Mouse (Mus musculus) stomach, embryonic 14.5 days (tissue): ENCODE measurements around the gene Abcg4. TPM values are rescaled to one million over a fixed set of nuclear protein-coding genes. Genes with fewer than 3 reads are reported as not detected.

Experiments
- ATAC-seq: fragments of 200-750 bp; cut with Nextera tagmentation; 2 replicates; pipeline ENCODE4 v1.8.0; 2017; ENCODE audit warnings: low read depth, moderate TSS enrichment; ENCODE audit not compliant: insufficient number of reproducible peaks, insufficient read depth, low FRiP score
- H3K27ac ChIP-seq: fragments of 300-500 bp; sonication (generic); 2 replicates; pipeline ENCODE4 v1.5.1; 2014; ENCODE audit warnings: mild to moderate bottlenecking, low read length, moderate library complexity, mixed read lengths
- H3K27me3 ChIP-seq: fragments of 300-500 bp; sonication (generic); 2 replicates; pipeline ENCODE4 v1.6.1; 2014; ENCODE audit warnings: low read length, control low read depth, mixed read lengths; ENCODE audit not compliant: control insufficient read depth, insufficient read depth
- H3K36me3 ChIP-seq: fragments of 300-500 bp; sonication (generic); 2 replicates; pipeline ENCODE4 v1.6.1; 2014; ENCODE audit warnings: mild to moderate bottlenecking, control low read depth, low read length, moderate library complexity, mixed read lengths; ENCODE audit not compliant: control insufficient read depth, insufficient read depth
- H3K4me1 ChIP-seq: fragments of 300-500 bp; sonication (generic); 2 replicates; pipeline ENCODE4 v1.6.1; 2014; ENCODE audit warnings: low read length, control low read depth, mixed read lengths; ENCODE audit not compliant: control insufficient read depth, insufficient read depth
- H3K4me2 ChIP-seq: fragments of 300-500 bp; sonication (generic); replicated peaks from 2 replicates; pipeline ENCODE4 v1.6.1; 2014; ENCODE audit warnings: low read depth, low read length, control low read depth
- H3K4me3 ChIP-seq: fragments of 300-500 bp; sonication (generic); 2 replicates; pipeline ENCODE4 v1.5.1; 2014; ENCODE audit warnings: low read depth, low read length, control low read depth
- H3K9ac ChIP-seq: fragments of 300-500 bp; sonication (generic); replicated peaks from 2 replicates; pipeline ENCODE4 v1.6.1; 2014; ENCODE audit warnings: low read depth, mild to moderate bottlenecking, control low read depth, low read length, moderate library complexity, mixed read lengths
- H3K9me3 ChIP-seq: fragments of 300-500 bp; sonication (generic); 2 replicates; pipeline ENCODE4 v1.6.1; 2016; ENCODE audit warnings: low read depth, low read length, control low read depth; ENCODE audit not compliant: control insufficient read depth
- WGBS: fragments of 180-500 bp; shearing (Covaris S2); extraction: QIAGEN DNeasy Blood & Tissue Kit; methylation state at CpG from one replicate; pipeline ENCODE4 v1.1.7; 2014; 5-methylcytosine and 5-hydroxymethylcytosine counted together
- polyA plus RNA-seq: library from polyadenylated mRNA; unstranded; fragments of >200 nt; fragmentation: Nextera tagmentation; extraction: Ambion mirVana; gene quantifications from 2 replicates; pipeline ENCODE4 v1.2.1, GENCODE M21; 2014

Gene Abcg4
- polyA plus RNA-seq, 1 experiment from 2014 or later = 5.9 TPM

- Histone ChIP-seq H3K4me3 (no peak overlapping the region), H3K4me2 (no peak overlapping the region), H3K36me3 (no peaks in the 10 kb centered on the region), H3K9me3 (no peaks in the 10 kb centered on the region), H3K27me3 (no peaks in the 10 kb centered on the region), H3K27ac (no peak overlapping the region), H3K9ac (no peak overlapping the region), H3K4me1 (no peaks in the 10 kb centered on the region)
- ATAC-seq = no peak
- WGBS = 66% methylated on average over 2 of the region's 2 CpGs
Observed at GRCm38 (mm10) chr9:44243621-44244020, 44.8 kb downstream of the Abcg4 start.

- no peak for ATAC-seq
- H3K9me3 ChIP-seq = no peaks in the 10 kb centered on the region
- H3K9ac ChIP-seq = no peak overlapping the region
- no peak overlapping the region for H3K4me2 ChIP-seq
- 63% methylated on average over 9 of the region's 9 CpGs for WGBS
- H3K4me1 ChIP-seq = no peaks in the 10 kb centered on the region
- no peaks in the 10 kb centered on the region for H3K27me3 ChIP-seq
- no peaks in the 10 kb centered on the region for H3K36me3 ChIP-seq
- H3K27ac ChIP-seq = no peak overlapping the region
- no peak overlapping the region for H3K4me3 ChIP-seq
Observed at GRCm38 (mm10) chr9:44241418-44241817, 47.0 kb downstream of the Abcg4 start.

GRCm38 (mm10) chr9:44240911-44241310 is 47.5 kb downstream of the Abcg4 start:
- Histone ChIP-seq H3K4me1 (no peaks in the 10 kb centered on the region), H3K9ac (no peak overlapping the region), H3K9me3 (no peaks in the 10 kb centered on the region), H3K36me3 (no peaks in the 10 kb centered on the region), H3K27ac (no peak overlapping the region), H3K4me3 (no peak overlapping the region), H3K27me3 (no peaks in the 10 kb centered on the region), H3K4me2 (no peak overlapping the region)
- 62% methylated on average over 5 of the region's 5 CpGs for WGBS
- no peak for ATAC-seq

DNA sequence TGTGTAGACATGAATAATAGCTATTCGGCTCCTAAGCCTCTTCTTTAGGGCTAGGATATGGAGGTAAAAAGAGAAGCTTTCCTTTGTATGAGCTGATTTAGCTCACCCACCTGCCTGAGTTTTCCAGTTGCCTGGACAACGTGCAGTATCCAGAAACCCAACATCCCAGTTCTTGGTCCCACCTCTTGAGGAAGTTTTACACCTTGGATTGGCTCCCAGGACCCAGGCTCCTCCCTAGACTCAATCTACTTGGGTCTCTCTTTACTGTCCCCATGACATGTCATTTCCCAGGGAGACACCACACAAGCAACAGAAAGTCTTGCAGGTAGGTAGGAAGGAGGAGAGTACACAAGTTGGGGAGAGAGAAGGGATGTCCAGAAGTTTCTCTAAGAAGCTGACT is 48.0 kb downstream of the Abcg4 start, which contains the start of gene Ccdc153:
TSS of gene Ccdc153 (plus strand) at position 278 of the 400 bp plus-strand sequence.
- Histone ChIP-seq H3K4me2 (no peak within 1 kb of the TSS), H3K4me3 (no peak within 1 kb of the TSS), H3K9me3 (no peaks in the 10 kb centered on the region), H3K27ac (no peak within 1 kb of the TSS), H3K4me1 (no peaks in the 10 kb centered on the region), H3K27me3 (no peaks in the 10 kb centered on the region), H3K36me3 (no peaks in the 10 kb centered on the region), H3K9ac (no peak within 1 kb of the TSS)
- 28% methylated on average over 2 of the region's 2 CpGs for WGBS
- ATAC-seq = no peak

- Histone ChIP-seq H3K27ac (no peak overlapping the region), H3K4me3 (no peak overlapping the region), H3K4me1 (no peaks in the 10 kb centered on the region), H3K27me3 (no peaks in the 10 kb centered on the region), H3K9me3 (no peaks in the 10 kb centered on the region), H3K9ac (no peak overlapping the region), H3K4me2 (no peak overlapping the region), H3K36me3 (no peaks in the 10 kb centered on the region)
- 12% methylated on average over 5 of the region's 5 CpGs for WGBS
- no peak for ATAC-seq
Observed at GRCm38 (mm10) chr9:44239447-44239846, 49.0 kb downstream of the Abcg4 start.

- Histone ChIP-seq H3K27ac (no peak overlapping the region), H3K4me1 (no peaks in the 10 kb centered on the region), H3K9ac (no peak overlapping the region), H3K4me3 (no peak overlapping the region), H3K27me3 (no peaks in the 10 kb centered on the region), H3K36me3 (no peaks in the 10 kb centered on the region), H3K9me3 (no peaks in the 10 kb centered on the region), H3K4me2 (no peak overlapping the region)
- 78% methylated on average over 17 of the region's 17 CpGs for WGBS
- no peak for ATAC-seq
Observed at GRCm38 (mm10) chr9:44238501-44239190, 49.8 kb downstream of the Abcg4 start.

DNA sequence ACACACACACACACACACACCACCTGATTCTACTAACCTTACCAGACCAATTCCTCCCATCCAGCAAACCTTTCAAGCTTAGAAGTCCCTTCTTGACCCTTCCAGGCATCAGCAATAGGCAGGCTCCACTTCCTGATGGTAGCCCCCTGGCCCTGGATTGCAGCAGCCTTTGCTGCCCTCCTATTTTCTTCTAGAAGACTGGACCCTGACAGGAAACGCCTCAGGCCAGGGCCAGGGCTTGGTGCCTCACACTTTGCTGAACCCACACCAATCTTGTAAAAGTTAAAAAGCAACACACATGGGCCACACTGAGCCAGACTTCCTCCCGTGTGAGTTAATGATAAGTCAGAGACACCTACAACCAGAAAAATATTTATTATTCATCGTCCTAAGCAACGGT is 51.3 kb downstream of the Abcg4 start:
- Histone ChIP-seq H3K4me1 (no peaks in the 10 kb centered on the region), H3K9ac (no peak overlapping the region), H3K36me3 (no peaks in the 10 kb centered on the region), H3K9me3 (no peaks in the 10 kb centered on the region), H3K27ac (no peak overlapping the region), H3K4me2 (no peak overlapping the region), H3K4me3 (no peak overlapping the region), H3K27me3 (no peaks in the 10 kb centered on the region)
- 75% methylated on average over 4 of the region's 4 CpGs for WGBS
- ATAC-seq = no peak

DNA sequence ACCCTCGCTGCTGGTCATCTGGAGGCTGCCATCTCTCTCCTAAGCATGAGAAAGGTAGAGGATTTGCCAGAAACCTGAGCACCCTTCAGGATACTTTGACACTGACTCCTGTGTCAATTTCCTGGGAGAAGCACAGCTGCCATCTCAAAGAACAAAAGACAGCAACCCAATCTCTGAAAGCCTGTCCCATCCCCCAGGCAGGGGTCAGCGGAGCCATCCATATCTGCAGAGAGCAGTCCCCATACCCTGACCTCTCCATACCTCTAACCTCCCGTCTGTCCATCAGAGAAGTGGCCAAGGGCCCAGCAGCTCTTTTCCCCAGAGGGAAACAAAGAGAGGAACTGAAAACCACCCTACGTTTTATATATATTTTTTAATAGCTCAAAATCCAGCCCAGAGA is 51.8 kb downstream of the Abcg4 start:
- no peaks in the 10 kb centered on the region for H3K4me1 ChIP-seq
- no peak for ATAC-seq
- no peaks in the 10 kb centered on the region for H3K36me3 ChIP-seq
- no peaks in the 10 kb centered on the region for H3K27me3 ChIP-seq
- no peaks in the 10 kb centered on the region for H3K9me3 ChIP-seq
- H3K4me2 ChIP-seq = no peak overlapping the region
- 50% methylated on average over 4 of the region's 4 CpGs for WGBS
- no peak overlapping the region for H3K27ac ChIP-seq
- H3K9ac ChIP-seq = no peak overlapping the region
- H3K4me3 ChIP-seq = no peak overlapping the region
